Mouse (Mus musculus): ENCODE data around the gene Emcn. TPM values are rescaled to one million over a fixed set of nuclear protein-coding genes. Genes with fewer than 3 reads are reported as not detected.

Gene Emcn
- polyA plus RNA-seq (2012) = not detected in 2 replicates

DNA sequence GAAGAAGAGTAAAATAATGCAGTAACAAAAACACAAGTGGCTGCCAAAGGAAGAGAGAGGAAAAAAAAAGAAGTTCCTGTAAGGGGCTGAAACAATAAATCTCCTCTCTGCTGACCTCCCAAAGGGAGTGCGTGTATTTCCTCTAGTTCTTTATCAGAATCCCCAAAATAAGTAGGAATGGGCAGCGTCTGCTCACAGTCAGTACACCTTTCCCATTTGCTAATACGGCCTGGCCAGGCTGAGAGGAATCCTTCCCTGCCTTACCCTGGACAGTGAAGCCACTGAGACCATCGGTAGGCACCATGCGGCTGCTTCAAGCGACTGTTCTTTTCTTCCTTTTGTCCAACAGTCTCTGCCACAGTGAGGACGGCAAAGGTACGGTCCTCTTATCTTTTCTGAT lies at the start of gene Emcn:
TSS of gene Emcn (plus strand) at position 130 of the 400 bp plus-strand sequence.
- Histone ChIP-seq H3K4me1 (ENCODE audit: control insufficient read depth) (no peaks in the 10 kb centered on the region), H3K27me3 (ENCODE audit: control insufficient read depth) (no peaks in the 10 kb centered on the region), H3K4me3 (replicated peaks) (no peak within 1 kb of the TSS), H3K36me3 (ENCODE audit: control insufficient read depth) (no peaks in the 10 kb centered on the region), H3K9me3 (ENCODE audit: control insufficient read depth, low read length) (no peaks in the 10 kb centered on the region)
- TF ChIP-seq TAL1 (IDR thresholded peaks at IDR 0.05; ENCODE audit: low read length) (no peak), GATA1 (IDR thresholded peaks at IDR 0.05; ENCODE audit: low read length) (no peak)

DNA sequence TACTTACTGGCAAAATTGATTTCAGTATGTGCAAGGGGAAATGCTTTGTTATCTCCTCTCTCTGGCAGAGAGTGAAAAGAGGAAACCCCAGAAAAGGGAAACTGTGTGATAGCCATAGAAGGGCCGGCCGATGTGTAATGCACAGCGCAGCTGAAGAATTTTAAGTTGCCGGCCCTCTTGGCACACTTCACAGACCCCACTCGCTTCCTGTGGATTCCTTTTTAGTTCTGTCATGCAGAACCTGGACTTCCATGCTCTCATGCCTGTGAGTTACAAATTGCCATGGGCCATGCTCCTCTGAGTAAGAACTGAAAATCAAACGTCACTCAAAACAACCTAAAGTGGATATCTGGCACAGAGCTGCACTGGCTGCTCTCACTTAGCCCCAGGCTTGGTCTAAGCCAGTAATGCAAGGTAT lies 47.7 kb upstream of the Emcn start:
- Histone ChIP-seq H3K9me3 (ENCODE audit: control insufficient read depth, low read length) (no peaks in the 10 kb centered on the region), H3K4me3 (replicated peaks) (no peak overlapping the region), H3K36me3 (ENCODE audit: control insufficient read depth) (no peaks in the 10 kb centered on the region), H3K27me3 (ENCODE audit: control insufficient read depth) (no peaks in the 10 kb centered on the region), H3K4me1 (ENCODE audit: control insufficient read depth) (no peaks in the 10 kb centered on the region)
- TF ChIP-seq GATA1 (IDR thresholded peaks at IDR 0.05; ENCODE audit: low read length) (no peak), TAL1 (IDR thresholded peaks at IDR 0.05; ENCODE audit: low read length) (no peak)

DNA sequence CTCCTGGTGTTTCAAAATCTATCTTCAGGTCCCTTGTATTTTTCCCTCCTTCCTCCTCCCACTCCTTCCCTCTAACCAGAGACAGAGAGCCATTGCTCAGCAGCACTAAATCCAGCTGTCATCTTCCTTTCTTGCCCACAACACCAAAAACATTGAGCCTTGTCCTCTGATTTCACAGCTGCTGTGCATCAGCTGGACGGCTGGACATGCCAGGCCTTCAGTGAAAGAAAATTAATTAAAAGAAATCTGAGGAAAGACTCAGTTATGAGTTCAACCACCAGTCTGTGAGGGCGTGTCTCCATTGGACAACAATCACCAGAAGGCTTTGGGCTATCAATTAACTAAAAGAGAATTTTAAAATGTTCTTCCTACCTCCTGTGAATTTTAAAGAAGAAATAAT lies 42.6 kb upstream of the Emcn start:
- Histone ChIP-seq H3K27me3 (ENCODE audit: control insufficient read depth) (no peaks in the 10 kb centered on the region), H3K4me1 (ENCODE audit: control insufficient read depth) (no peaks in the 10 kb centered on the region), H3K36me3 (ENCODE audit: control insufficient read depth) (no peaks in the 10 kb centered on the region), H3K4me3 (replicated peaks) (no peak overlapping the region), H3K9me3 (ENCODE audit: control insufficient read depth, low read length) (no peaks in the 10 kb centered on the region)
- TF ChIP-seq GATA1 (IDR thresholded peaks at IDR 0.05; ENCODE audit: low read length) = no peak
- no peak for TF ChIP-seq TAL1 (IDR thresholded peaks at IDR 0.05; ENCODE audit: low read length)

- Histone ChIP-seq H3K36me3 (ENCODE audit: control insufficient read depth) (no peaks in the 10 kb centered on the region), H3K4me3 (replicated peaks) (no peak overlapping the region), H3K9me3 (ENCODE audit: control insufficient read depth, low read length) (no peaks in the 10 kb centered on the region), H3K27me3 (ENCODE audit: control insufficient read depth) (no peaks in the 10 kb centered on the region), H3K4me1 (ENCODE audit: control insufficient read depth) (no peaks in the 10 kb centered on the region)
- TF ChIP-seq TAL1 (IDR thresholded peaks at IDR 0.05; ENCODE audit: low read length) (no peak), GATA1 (IDR thresholded peaks at IDR 0.05; ENCODE audit: low read length) (no peak)
Measured at GRCm38 (mm10) chr3:137300210-137300609, 40.7 kb upstream of the Emcn start.

DNA sequence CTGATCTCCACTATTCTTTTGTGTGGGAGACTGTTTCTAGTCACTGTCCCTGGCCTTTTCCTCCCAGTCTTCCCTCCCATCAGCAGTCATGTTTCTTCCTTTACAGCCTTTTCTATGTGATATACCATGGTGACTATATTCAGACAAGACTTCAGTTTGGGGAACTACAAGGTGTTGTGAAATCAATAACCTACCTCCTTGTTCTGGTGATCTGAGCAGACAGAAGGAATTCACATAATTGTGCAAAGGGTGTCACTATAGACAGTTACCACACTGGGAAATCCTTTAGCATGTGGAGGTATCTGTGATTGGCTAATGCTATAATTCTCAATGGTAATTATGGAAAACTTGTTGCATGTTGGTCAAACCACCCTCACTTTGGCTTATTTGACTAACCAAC lies 39.7 kb upstream of the Emcn start:
- H3K9me3 ChIP-seq (ENCODE audit: control insufficient read depth, low read length) = no peaks in the 10 kb centered on the region
- no peaks in the 10 kb centered on the region for H3K4me1 ChIP-seq (ENCODE audit: control insufficient read depth)
- no peak overlapping the region for H3K4me3 ChIP-seq (replicated peaks)
- H3K27me3 ChIP-seq (ENCODE audit: control insufficient read depth) = no peaks in the 10 kb centered on the region
- no peaks in the 10 kb centered on the region for H3K36me3 ChIP-seq (ENCODE audit: control insufficient read depth)
- TF ChIP-seq TAL1 (IDR thresholded peaks at IDR 0.05; ENCODE audit: low read length) (no peak), GATA1 (IDR thresholded peaks at IDR 0.05; ENCODE audit: low read length) (no peak)

DNA sequence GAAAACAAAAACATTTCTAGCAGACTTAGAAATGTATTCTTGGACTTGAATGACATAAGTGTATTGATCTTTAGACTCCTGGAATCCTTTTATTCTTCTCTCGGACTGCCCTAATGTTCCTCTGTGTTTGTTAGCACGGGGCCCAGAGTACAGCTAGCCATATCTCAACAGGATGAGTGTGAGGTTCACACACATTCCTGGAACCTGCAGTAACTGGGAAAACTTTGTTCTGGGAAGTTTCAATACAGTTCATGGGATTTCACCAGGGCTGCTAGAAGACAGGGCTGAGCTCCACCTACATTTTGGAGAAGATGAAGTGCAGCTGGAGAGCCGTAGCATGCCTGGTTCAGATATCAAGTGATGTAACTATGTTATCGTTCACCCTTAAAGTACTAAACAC lies 38.1 kb upstream of the Emcn start:
- no peaks in the 10 kb centered on the region for H3K27me3 ChIP-seq (ENCODE audit: control insufficient read depth)
- H3K4me1 ChIP-seq (ENCODE audit: control insufficient read depth) = no peaks in the 10 kb centered on the region
- H3K4me3 ChIP-seq (replicated peaks) = no peak overlapping the region
- H3K9me3 ChIP-seq (ENCODE audit: control insufficient read depth, low read length) = no peaks in the 10 kb centered on the region
- no peak for TF ChIP-seq TAL1 (IDR thresholded peaks at IDR 0.05; ENCODE audit: low read length)
- TF ChIP-seq GATA1 (IDR thresholded peaks at IDR 0.05; ENCODE audit: low read length) = no peak
- no peaks in the 10 kb centered on the region for H3K36me3 ChIP-seq (ENCODE audit: control insufficient read depth)

DNA sequence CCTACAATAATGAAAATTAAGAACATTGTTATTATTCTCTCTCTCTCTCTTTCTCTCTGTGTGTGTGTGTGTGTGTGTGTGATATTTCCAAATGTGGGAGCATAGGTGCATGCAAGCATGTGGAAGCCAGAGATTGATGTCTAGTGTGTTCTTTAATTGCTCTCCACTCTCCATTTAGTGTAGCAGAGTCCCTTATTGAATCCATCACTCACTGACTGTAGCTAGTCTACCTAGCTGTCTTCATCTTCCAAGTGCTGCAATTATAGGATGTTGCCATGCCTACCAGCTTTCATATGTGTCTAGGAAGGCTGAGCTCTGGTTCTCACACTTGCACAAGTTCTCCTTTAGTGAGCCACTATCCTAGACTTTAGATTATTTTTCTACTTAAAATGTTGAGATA lies 30.9 kb upstream of the Emcn start:
- Histone ChIP-seq H3K9me3 (ENCODE audit: control insufficient read depth, low read length) (no peaks in the 10 kb centered on the region), H3K4me3 (replicated peaks) (no peak overlapping the region), H3K27me3 (ENCODE audit: control insufficient read depth) (no peaks in the 10 kb centered on the region), H3K36me3 (ENCODE audit: control insufficient read depth) (no peaks in the 10 kb centered on the region), H3K4me1 (ENCODE audit: control insufficient read depth) (no peaks in the 10 kb centered on the region)
- TF ChIP-seq GATA1 (IDR thresholded peaks at IDR 0.05; ENCODE audit: low read length) (no peak), TAL1 (IDR thresholded peaks at IDR 0.05; ENCODE audit: low read length) (no peak)

- H3K36me3 ChIP-seq (ENCODE audit: control insufficient read depth) = no peaks in the 10 kb centered on the region
- no peaks in the 10 kb centered on the region for H3K27me3 ChIP-seq (ENCODE audit: control insufficient read depth)
- no peaks in the 10 kb centered on the region for H3K4me1 ChIP-seq (ENCODE audit: control insufficient read depth)
- H3K4me3 ChIP-seq (replicated peaks) = no peak overlapping the region
- no peaks in the 10 kb centered on the region for H3K9me3 ChIP-seq (ENCODE audit: control insufficient read depth, low read length)
- TF ChIP-seq GATA1 (IDR thresholded peaks at IDR 0.05; ENCODE audit: low read length) = no peak
- TF ChIP-seq TAL1 (IDR thresholded peaks at IDR 0.05; ENCODE audit: low read length) = no peak
Measured at GRCm38 (mm10) chr3:137312540-137312939, 28.3 kb upstream of the Emcn start.

DNA sequence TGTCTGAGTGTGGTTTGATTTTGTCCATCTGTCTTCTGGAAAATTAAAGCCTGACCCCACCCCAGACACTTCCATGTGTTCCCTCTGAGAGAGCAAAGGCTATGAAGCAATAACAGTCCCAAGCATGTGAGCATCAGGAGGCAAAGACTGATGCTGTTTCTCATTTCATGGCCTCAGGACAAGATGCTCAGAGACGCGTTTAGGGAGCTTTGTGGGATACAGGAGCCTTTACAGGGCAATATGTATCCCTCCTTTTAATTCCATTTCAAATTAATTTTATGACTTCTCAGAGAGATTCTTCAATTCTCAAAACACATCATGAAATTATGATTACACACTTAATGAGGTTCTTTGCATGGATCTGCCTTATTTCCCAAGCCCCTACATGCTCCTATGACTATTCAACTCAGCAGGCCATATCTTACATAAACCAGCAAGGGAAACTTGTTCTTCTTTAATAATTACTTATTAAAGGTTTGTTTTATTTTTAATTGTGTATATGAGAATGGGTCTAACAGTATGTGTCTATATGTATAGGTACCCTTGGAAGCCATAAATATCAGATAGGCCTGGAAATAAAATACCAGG lies 27.0 kb upstream of the Emcn start:
- Histone ChIP-seq H3K9me3 (ENCODE audit: control insufficient read depth, low read length) (no peaks in the 10 kb centered on the region), H3K4me3 (replicated peaks) (no peak overlapping the region), H3K36me3 (ENCODE audit: control insufficient read depth) (no peaks in the 10 kb centered on the region), H3K27me3 (ENCODE audit: control insufficient read depth) (no peaks in the 10 kb centered on the region), H3K4me1 (ENCODE audit: control insufficient read depth) (no peaks in the 10 kb centered on the region)
- TF ChIP-seq GATA1 (IDR thresholded peaks at IDR 0.05; ENCODE audit: low read length) (no peak), TAL1 (IDR thresholded peaks at IDR 0.05; ENCODE audit: low read length) (no peak)

DNA sequence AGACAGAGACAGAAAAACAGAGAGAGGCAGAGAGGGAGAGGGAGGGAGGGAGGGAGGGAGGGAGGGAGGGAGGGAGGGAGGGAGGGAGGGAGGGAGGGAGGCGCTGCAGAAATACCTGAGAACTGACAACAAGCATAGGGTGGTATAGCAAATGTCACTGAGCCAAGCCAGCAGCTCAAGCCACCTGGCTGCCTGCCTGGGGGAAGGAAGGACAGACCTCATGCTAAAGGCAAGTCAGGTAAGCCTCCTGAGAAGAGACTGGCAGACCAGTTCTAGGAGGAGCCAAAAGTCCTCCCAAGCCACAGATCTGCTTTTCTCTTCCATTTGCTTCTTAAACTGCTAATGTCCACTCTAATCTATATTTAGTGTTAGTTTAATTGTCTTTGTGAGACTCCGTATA lies 22.5 kb upstream of the Emcn start:
- Histone ChIP-seq H3K4me1 (ENCODE audit: control insufficient read depth) (no peaks in the 10 kb centered on the region), H3K36me3 (ENCODE audit: control insufficient read depth) (no peaks in the 10 kb centered on the region), H3K27me3 (ENCODE audit: control insufficient read depth) (no peaks in the 10 kb centered on the region), H3K4me3 (replicated peaks) (no peak overlapping the region), H3K9me3 (ENCODE audit: control insufficient read depth, low read length) (peaks cover 2% of the 10 kb centered on the region; the same call in 1 of the 2 replicates)
- TF ChIP-seq GATA1 (IDR thresholded peaks at IDR 0.05; ENCODE audit: low read length) (no peak), TAL1 (IDR thresholded peaks at IDR 0.05; ENCODE audit: low read length) (no peak)
